Mouse (Mus musculus): ENCODE measurements around the gene Fbln2.

GRCm38 (mm10) chr6:91205346-91205745 lies 6.9 kb upstream of the Fbln2 start:
- TF ChIP-seq CTCF (IDR thresholded peaks at IDR 0.05; ENCODE audit: low read depth): no peak
- no peak for TF ChIP-seq EP300 (IDR thresholded peaks at IDR 0.05; ENCODE audit: low read depth)

Measured in heart, postnatal 0 days (tissue).